Mouse (Mus musculus): Measurements from ENCODE around the gene Vmn2r6. TPM values are rescaled to one million over a fixed set of nuclear protein-coding genes. Genes with fewer than 3 reads are reported as not detected.
"Not testable (repeated sequence)": the region's sequence is repeated elsewhere in the genome, so short reads cannot be mapped to it uniquely, and the experiment has no call there.

Gene Vmn2r6
- total RNA-seq (2017): not detected in 2 replicates

GRCm38 (mm10) chr3:64565730-64566129, at the start of gene Vmn2r6:
Gene Vmn2r6 (minus strand): TSS chr3:64565830.
- not testable (repeated sequence) for ATAC-seq (replicated peaks; ENCODE audit: low read depth, poor library complexity, severe bottlenecking)

- ATAC-seq (replicated peaks; ENCODE audit: low read depth, poor library complexity, severe bottlenecking): no peak
Observed at GRCm38 (mm10) chr3:64587618-64588017, 22.0 kb upstream of the Vmn2r6 start.

GRCm38 (mm10) chr3:64568793-64569192, 3.2 kb upstream of the Vmn2r6 start:
- not testable (repeated sequence) for ATAC-seq (replicated peaks; ENCODE audit: low read depth, poor library complexity, severe bottlenecking)

GRCm38 (mm10) chr3:64523585-64523984, 42.0 kb downstream of the Vmn2r6 start:
- not testable (repeated sequence) for ATAC-seq (replicated peaks; ENCODE audit: low read depth, poor library complexity, severe bottlenecking)

- not testable (repeated sequence) for ATAC-seq (replicated peaks; ENCODE audit: low read depth, poor library complexity, severe bottlenecking)
Observed at GRCm38 (mm10) chr3:64509742-64510141, 55.9 kb downstream of the Vmn2r6 start, which contains the start of gene Vmn2r5. Gene Vmn2r5 (minus strand): TSS chr3:64509842.

Other genes with a start within 250 kb of the Vmn2r6 start
- not detected in 2 replicates for gene Vmn2r4, start 150.5 kb downstream of the Vmn2r6 start, total RNA-seq (2017)
- gene Vmn2r5, start 56.0 kb downstream of the Vmn2r6 start, total RNA-seq (2017): not detected in 2 replicates